Mouse (Mus musculus): ENCODE results near the gene Timmdc1. TPM values are rescaled to one million over a fixed set of nuclear protein-coding genes. Genes with fewer than 3 reads are reported as not detected.

Gene Timmdc1
- polyA plus RNA-seq, 1 experiment: 10.0 TPM

DNA sequence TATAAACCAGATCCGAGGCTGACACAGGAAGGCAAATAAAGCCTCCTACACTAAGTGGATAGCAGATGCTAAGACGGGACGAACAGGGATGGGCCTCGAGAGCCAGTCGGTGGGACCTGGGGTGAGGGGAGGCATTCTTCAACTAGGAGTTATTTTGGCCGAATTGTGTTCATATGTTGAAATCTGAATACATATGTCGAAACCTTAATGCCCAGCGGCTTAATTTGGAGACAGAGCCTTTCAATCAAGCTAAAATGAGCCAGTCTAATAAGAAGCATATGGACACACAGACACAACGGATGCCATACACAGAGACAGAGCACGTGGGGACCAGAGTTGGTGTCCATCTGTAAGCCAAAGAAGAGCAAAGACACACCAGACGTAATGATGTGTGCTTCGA is 74.0 kb downstream of the Timmdc1 start:
- Histone ChIP-seq H3K4me1 (ENCODE audit: control insufficient read depth, insufficient read depth, low read length) (0 out of 2 replicates have a peak, but pooled peaks cover 2% of the 10 kb centered on the region), H3K4me3 (replicated peaks; ENCODE audit: extremely low read depth, low read depth, low read length) (no peak overlapping the region)
- WGBS: 92% methylated on average over 12 of the region's 12 CpGs
- no peak for TF ChIP-seq POLR2A (IDR thresholded peaks at IDR 0.05; ENCODE audit: borderline replicate concordance, extremely low read depth, low read depth, low read length)
- no peak for TF ChIP-seq CTCF (IDR thresholded peaks at IDR 0.05; ENCODE audit: insufficient read depth, low read length)
- no peak for DNase-seq

Other genes with a start within 250 kb of the Timmdc1 start
- gene Nr1i2, start 227.8 kb downstream of the Timmdc1 start, polyA plus RNA-seq (2012; rRNA removed): 0.63 and 0.66 TPM in 2 replicates
- 1.7 and 2.5 TPM in 2 replicates for gene Maats1, start 180.5 kb downstream of the Timmdc1 start, polyA plus RNA-seq (2012; rRNA removed)
- 63.2 and 64.6 TPM in 2 replicates for gene Cox17, start 175.7 kb downstream of the Timmdc1 start, polyA plus RNA-seq (2012; rRNA removed)
- gene Gm21987, start 175.6 kb downstream of the Timmdc1 start, polyA plus RNA-seq (2012; rRNA removed): not detected in 2 replicates
- 20.4 and 30.9 TPM in 2 replicates for gene Popdc2, start 160.5 kb downstream of the Timmdc1 start, polyA plus RNA-seq (2012; rRNA removed)
- gene Pla1a, start 89.5 kb downstream of the Timmdc1 start, polyA plus RNA-seq (2012; rRNA removed): 1.6 and 2.0 TPM in 2 replicates
- 27.0 and 29.4 TPM in 2 replicates for gene Adprh, start 70.0 kb downstream of the Timmdc1 start, polyA plus RNA-seq (2012; rRNA removed)
- gene Cd80, start 67.1 kb downstream of the Timmdc1 start, polyA plus RNA-seq (2012; rRNA removed): 0.35 and 0.98 TPM in 2 replicates
- 17.5 and 27.8 TPM in 2 replicates for gene Poglut1, start 27.6 kb upstream of the Timmdc1 start, polyA plus RNA-seq (2012; rRNA removed)
- gene Tmem39a, start 36.0 kb upstream of the Timmdc1 start, polyA plus RNA-seq (2012; rRNA removed): 50.1 and 73.2 TPM in 2 replicates
- 43.9 and 46.8 TPM in 2 replicates for gene Arhgap31, start 190.6 kb upstream of the Timmdc1 start, polyA plus RNA-seq (2012; rRNA removed)
- 18.0 and 21.4 TPM in 2 replicates for gene B4galt4, start 219.6 kb upstream of the Timmdc1 start, polyA plus RNA-seq (2012; rRNA removed)

Data from lung, adult 2 months (tissue).